Mouse (Mus musculus): Measurements from ENCODE around the gene Sh3d19.

- TF ChIP-seq POLR2A (IDR thresholded peaks at IDR 0.05; ENCODE audit: control insufficient read depth, low read depth, low read length) (no peak), CTCF (IDR thresholded peaks at IDR 0.05; ENCODE audit: control insufficient read depth, insufficient read depth, insufficient replicate concordance, low read depth, low read length) (no peak)
These were observed 86.7 kb downstream of the Sh3d19 start for GRCm38 (mm10) chr3:86057436-86058095.

Measured in testis, adult 2 months (tissue).